Mouse (Mus musculus): ENCODE results near the gene Plcxd2.

Plcxd2 gene

GRCm38 (mm10) chr16:45936521-45936920 is 73.5 kb downstream of the Plcxd2 start:
- no peak for DNase-seq

GRCm38 (mm10) chr16:45935956-45936483 is 74.0 kb downstream of the Plcxd2 start:
- no peak for DNase-seq

- DNase-seq = no peak
Measured at GRCm38 (mm10) chr16:45934721-45935407, 75.2 kb downstream of the Plcxd2 start.

- no peak for DNase-seq
Measured at GRCm38 (mm10) chr16:45930308-45930707, 79.7 kb downstream of the Plcxd2 start.

- no peak for DNase-seq
Measured at GRCm38 (mm10) chr16:45928090-45928489, 81.9 kb downstream of the Plcxd2 start.

GRCm38 (mm10) chr16:45927601-45928000 is 82.4 kb downstream of the Plcxd2 start:
- no peak for DNase-seq

- no peak for DNase-seq
Measured at GRCm38 (mm10) chr16:45926875-45927274, 83.1 kb downstream of the Plcxd2 start.

GRCm38 (mm10) chr16:45923731-45924424 is 86.1 kb downstream of the Plcxd2 start:
- DNase-seq = no peak

- DNase-seq = no peak
Measured at GRCm38 (mm10) chr16:45922546-45923229, 87.3 kb downstream of the Plcxd2 start.

GRCm38 (mm10) chr16:45919572-45919971 is 90.4 kb downstream of the Plcxd2 start:
- no peak for DNase-seq
